Mouse (Mus musculus) liver, adult 10 weeks (tissue): ENCODE data around the gene Bmp15. TPM values are rescaled to one million over a fixed set of nuclear protein-coding genes. Genes with fewer than 3 reads are reported as not detected.

ENCODE experiments used
- polyA plus RNA-seq: library from polyadenylated mRNA; stranded (reverse); fragments of 350-450 nt; fragmentation: Illumina TruSeq; extraction: RNeasy Lipid Tissue Mini Kit (QIAGEN cat#74804); gene quantifications from one replicate; pipeline ENCODE4 v1.2.3, GENCODE M21; 2014; ENCODE audit warnings: low read depth, low replicate concordance

Gene Bmp15
- not detected for polyA plus RNA-seq

DNA sequence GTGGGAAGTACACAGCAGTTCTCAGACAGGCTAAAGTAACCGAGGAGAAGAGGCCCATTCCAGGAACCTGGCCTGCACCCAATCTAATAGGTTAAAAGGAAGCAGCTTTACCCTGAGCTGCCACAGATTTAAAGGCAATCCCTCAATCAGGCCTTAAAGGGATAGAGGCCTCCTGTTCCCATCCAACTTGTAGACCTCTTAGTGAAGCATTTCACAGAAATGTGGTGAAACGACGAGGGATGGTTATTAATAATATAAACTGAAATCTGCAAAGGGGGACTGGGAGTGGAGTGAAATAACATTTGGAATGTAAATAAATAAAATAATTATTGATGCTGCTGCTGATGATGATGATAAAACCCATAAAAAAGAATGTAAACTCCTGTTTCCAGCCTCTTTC, at the start of gene Bmp15:
Gene Bmp15, minus strand, starts transcription at position 101 of the 400 bp plus-strand sequence.

Other genes with a start within 250 kb of the Bmp15 start
- gene AU022751, start 237.3 kb downstream of the Bmp15 start, polyA plus RNA-seq: not detected
- 0.29 TPM for gene Nudt10, start 147.7 kb downstream of the Bmp15 start, polyA plus RNA-seq
- 0.61 TPM for gene Shroom4, start 79.1 kb upstream of the Bmp15 start, polyA plus RNA-seq